Mouse (Mus musculus) cerebellum, adult 11 months (tissue): ENCODE measurements around the gene Cdh22.

Experiments used
- DNase-seq: peaks from one replicate; pipeline ENCODE4 v3.0.0; 2022

Cdh22 gene

DNA sequence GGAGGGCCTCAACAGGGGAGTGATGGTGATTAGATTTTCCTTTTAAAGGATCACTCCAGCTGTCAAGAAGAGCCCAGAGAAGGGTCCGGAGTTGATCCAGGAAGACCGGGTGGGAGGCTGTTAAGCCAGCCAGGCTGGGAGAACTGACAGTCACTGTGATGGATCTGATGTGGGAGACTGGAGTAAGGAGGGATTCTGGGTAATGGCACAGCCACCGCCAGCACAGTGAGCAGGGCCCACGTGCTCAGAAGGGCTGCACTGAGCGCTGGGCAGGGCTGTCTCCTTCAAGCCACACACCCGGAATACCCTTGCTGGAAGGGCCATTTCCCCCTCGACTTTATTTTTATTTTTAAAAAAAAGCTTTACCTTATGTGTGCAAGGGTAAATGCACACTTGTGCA lies 29.7 kb downstream of the Cdh22 start:
- no peak for DNase-seq

DNA sequence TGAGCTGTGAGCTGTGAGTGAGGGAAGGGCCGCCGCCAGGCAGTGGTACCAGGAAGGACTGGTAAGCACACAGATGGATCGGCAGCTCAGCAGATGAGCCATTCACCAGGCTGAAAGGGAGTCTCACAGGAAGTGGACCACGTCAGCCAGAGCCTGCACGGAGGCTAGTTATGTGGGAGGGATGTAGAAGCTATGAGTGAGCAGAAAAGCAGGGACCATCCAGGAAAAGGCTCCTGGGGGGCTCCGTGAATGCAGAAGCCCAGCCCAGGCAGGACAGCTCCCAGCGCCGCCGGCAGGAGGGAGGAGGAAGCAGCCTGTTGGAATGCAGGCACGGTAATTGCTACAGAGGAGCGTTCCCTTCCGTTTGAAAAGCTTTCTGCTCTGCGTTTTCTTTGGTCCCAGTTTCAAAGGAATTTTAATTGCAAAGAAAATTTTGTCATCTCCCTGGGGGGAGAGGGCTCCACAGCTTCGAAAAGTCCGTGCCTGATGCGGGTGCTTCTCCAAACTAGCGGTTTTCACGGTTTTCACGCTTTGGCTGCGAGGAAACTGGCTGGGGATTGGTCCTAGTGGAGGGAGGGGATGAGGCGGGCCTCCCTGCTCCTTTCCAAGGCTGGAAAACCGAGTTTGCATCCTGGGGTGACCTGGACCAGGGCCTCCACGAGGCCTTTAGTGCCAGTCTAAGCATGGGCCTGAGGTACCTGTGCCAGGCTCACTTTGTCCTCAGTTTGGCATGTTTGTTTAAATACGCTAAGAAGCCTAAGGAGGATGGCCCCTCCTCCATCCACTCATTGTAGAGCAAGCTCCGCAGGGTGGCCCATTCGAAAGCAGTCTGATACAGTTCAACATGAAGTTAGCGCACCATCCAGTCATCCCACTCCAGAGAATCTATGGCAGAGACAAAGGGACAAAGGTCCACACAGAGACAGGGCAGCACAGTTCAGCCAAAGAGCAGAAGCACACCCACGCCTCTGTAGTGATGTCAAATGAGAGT lies 32.6 kb downstream of the Cdh22 start:
- DNase-seq = no peak

- DNase-seq = no peak
These were observed 37.1 kb downstream of the Cdh22 start for GRCm38 (mm10) chr2:165197546-165197945.

- DNase-seq = no peak
These were observed 39.1 kb downstream of the Cdh22 start for GRCm38 (mm10) chr2:165195411-165196182.

- no peak for DNase-seq
These were observed 43.2 kb downstream of the Cdh22 start for GRCm38 (mm10) chr2:165191483-165191882.

GRCm38 (mm10) chr2:165189546-165189945 lies 45.1 kb downstream of the Cdh22 start:
- no peak for DNase-seq

DNA sequence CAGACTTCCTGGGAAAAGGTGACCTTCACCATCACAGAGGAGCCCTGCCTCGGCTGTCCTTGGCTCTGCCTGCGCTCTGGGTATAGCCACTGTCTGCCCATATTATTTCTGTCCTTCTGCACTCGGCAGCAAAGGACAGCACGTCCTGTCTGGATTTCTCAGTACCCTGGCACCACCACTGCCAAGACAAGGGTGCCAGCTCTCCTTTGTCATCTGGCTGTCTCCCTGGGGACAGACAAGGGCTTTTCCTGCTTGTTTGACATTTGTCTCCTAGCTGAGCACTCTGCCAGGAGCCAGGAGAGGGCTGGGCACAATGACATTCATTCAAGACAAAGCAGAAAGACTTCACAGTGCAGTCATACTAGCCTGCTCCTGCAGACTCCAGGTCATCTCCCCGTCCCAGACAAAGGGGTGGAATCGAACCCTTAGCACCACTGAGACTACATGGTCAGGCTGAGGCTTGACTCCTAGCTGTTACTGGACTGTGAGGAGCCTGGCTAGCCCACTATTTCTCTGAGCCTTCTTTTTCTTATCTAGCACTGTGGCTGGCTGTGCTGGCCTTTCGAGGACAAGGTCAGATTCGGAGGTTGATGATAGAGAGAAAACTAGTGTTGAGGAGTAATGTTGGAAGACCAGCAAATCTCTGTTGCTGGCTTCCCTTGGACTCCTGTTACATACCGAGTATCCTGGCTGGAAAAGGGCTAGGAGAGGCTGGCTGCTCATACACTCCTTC lies 46.8 kb downstream of the Cdh22 start:
- DNase-seq = no peak

DNA sequence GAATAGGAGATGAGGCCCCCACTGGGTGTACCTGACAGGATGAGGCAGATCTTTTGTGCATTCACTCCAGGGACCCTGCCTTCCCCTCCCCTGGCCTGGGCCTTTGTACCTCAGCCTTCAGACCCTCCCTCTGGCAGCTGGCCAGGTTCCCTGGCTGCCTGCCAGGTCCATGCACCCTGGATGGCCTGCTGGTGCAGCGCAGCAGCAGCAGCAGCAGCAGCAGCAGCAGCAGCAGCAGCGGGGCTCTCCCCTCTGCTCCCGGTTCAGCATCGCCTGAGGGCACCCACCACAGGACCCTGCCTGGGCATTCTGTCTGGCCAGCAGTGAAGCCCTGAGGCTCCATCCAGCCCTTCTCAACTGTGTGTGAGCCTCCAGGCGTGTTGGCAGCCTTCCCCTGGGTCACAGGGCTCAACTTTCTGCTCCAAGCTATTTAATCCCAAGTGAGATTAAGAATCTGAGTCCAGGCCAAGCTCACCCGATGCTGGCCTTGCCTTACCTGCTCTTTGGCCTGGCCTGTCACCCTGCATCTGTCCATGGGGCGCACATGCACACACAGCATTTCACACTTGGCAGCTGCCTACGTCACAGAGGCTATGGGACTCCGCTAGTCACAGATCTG lies 50.5 kb downstream of the Cdh22 start:
- no peak for DNase-seq

GRCm38 (mm10) chr2:165182085-165182976 lies 52.3 kb downstream of the Cdh22 start:
- DNase-seq = no peak

DNA sequence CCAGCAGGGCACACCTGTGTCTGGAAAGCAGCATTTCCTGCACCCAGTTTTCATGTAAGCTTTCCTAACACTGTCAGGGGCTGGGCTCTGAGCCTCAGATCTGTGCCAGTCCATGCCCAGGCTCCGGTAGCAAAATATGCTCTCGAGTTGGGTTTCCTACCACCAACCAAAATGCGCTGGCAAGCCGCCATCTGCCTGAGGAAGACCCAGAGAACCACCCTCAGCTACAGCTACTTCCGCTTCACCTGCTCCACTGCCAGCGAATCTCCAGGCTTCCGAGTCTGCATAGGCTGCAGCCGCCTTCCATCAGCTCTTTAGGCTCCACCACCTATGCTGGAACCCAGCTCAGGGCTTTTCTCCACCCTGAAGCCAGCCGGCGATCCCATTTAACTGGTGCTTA lies 55.4 kb downstream of the Cdh22 start:
- DNase-seq = no peak

- DNase-seq = no peak
These were observed 57.7 kb downstream of the Cdh22 start for GRCm38 (mm10) chr2:165176965-165177364.

- DNase-seq = no peak
These were observed 67.8 kb downstream of the Cdh22 start for GRCm38 (mm10) chr2:165166664-165167435.

DNA sequence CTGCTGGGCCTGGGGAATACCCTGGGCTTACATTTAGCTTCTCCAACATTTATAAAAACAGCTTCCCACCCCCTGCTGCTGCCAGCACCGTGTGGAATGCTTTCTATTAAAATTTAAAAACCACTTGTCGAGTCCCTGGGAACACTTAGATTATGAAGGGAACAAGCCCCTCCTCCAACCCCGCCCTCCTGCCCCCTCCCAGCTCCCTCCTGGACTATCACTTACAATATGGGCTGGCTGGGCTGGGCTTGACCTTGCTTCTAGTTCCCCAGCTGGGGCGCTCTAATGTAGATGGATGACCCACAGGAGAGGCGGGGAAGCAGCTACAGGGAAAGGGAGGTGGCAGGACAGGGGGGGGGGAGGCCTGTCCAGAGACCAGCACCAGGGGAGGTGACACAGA lies 72.4 kb downstream of the Cdh22 start:
- DNase-seq = no peak

DNA sequence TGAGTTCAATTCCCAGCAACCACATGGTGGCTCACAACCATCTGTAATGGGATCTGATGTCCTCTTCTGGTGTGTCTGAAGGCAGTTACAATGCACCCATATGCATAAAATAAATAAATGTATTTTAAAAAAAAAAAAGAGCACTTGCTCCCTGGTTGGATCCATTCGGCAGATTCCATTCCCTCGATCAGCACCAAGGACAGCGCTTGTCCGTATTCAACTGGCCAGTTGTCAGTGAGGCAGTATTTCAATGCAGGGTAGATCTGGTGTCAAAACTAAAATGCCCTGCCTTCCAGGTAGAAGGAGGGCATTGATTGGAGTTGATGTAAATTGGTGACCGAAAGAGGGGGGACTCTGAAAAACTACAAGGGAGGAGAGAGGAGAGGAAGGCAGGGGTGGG lies 74.2 kb downstream of the Cdh22 start:
- DNase-seq = no peak

- DNase-seq = no peak
These were observed 75.5 kb downstream of the Cdh22 start for GRCm38 (mm10) chr2:165159055-165159688.

GRCm38 (mm10) chr2:165158317-165158716 lies 76.3 kb downstream of the Cdh22 start:
- DNase-seq = no peak

DNA sequence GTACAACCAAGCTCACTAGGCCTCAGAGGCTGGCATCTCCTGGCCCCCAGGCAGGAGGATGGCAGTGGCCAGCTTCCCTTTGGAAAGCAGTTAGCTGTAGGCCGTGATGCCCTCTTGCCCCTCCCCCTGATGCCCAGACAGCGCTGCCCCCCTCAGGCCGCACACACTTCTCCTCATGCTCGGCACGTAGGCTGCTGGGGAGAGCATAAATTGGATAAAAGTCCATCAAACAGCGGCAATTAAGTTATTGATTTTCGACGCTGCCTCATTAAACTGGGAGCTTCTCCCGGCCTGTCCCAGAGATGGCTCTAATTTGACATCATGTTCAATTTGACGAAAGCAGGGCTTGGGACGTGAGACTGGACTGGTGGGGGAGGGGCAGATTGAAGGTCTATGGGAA lies 76.8 kb downstream of the Cdh22 start:
- DNase-seq = no peak

DNA sequence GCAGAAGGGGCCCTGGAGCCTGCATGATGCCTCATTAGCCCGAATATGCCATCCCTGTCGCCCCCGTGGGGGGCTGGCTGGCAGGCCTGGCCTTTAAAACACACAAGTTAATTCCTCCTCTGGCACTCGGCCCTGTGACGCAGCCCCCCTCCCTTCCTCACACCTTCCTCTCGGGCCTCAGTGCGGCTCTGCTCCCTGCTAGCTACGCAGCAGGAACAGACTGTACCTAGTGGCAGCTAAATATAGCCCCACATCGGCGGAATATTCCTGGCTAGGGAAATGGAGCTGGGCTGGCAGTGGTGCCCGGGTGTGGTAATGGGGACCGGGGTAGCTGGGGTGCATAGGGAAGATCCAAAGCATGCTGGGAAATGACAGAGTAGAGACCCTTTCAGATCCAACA lies 81.6 kb downstream of the Cdh22 start:
- peak; percentile 52 for DNase-seq

GRCm38 (mm10) chr2:165149741-165150140 lies 84.9 kb downstream of the Cdh22 start:
- DNase-seq = no peak

DNA sequence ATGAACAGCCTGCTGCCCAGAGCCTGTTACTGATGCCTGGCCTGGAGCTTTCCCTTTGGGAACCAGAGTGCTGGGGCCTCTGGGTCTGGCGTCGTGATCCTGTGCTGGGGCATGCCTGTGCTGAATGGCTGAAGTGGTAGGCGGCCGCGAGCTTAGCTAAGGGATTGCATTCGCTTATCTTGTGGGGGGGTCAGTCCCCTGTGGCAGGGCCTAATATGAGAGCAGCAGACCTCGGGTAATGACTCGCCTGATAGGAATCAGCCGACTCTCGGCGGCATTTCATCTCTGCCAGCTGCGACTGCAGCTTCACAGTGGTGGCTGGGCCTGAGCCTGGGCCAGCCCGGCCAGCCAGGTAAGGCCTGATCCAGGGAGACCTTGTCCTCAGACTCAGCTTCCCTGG lies 88.8 kb downstream of the Cdh22 start:
- DNase-seq = no peak
